Mouse (Mus musculus) cerebellum, adult 2 months (tissue): Measurements from ENCODE around the gene Slc39a1.

Experiments
- CTCF ChIP-seq: fragments of 200-500 bp; IDR thresholded peaks from 2 replicates; pipeline ENCODE4 v1.5.1; 2011; ENCODE audit warnings: low read depth, mild to moderate bottlenecking, control low read depth, low read length, moderate library complexity, borderline replicate concordance; ENCODE audit not compliant: insufficient read depth
- POLR2A ChIP-seq: fragments of 200-500 bp; IDR thresholded peaks from 2 replicates; pipeline ENCODE4 v1.6.1; 2011; ENCODE audit warnings: low read length, control low read depth, borderline replicate concordance; ENCODE audit not compliant: insufficient read depth

DNA sequence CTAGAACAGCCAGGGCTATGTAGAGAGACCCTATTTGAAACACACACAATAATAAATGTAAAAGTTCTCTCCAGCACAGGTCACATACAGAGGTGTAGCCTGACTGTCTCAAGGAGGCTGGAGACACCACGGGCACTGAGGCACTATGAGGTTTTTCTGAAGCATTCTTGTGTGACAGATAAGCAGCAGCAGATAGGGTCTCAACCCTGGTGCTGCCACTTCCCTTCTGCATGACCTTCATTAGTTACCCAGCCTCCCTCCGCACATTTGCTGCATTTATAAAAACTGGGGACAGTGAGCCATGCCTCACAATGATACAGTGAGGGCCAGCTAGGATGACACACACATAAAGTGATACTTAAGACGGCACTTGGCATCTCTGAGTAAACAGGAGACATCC is 25.0 kb upstream of the Slc39a1 start:
- TF ChIP-seq POLR2A = no peak
- no peak for TF ChIP-seq CTCF
